Mouse (Mus musculus): ENCODE measurements around the gene Fam207a. TPM values are rescaled to one million over a fixed set of nuclear protein-coding genes. Genes with fewer than 3 reads are reported as not detected.

The Fam207a gene
- total and polyA plus RNA-seq, 3 experiments = 70.6 to 74.0 TPM; not detected in 1

DNA sequence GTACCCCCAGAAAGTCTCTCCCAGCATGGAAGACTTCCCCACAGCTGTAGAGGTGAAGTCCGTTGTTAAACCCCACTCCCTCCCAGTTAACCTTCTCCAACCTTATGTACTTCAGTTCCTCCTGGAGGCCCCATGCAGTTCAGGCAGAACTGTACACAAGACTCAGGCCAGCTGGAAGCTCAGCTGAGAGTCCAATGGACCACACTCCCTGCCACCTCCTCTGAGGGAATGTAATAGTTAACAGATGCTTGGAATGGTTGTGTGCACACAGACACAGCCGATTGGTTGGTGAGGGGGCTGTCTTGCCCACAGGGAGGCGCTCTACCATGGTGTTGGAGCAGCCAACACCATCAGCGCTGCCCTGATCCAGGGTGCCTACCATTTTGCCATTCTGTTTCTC, 73.3 kb downstream of the Fam207a start:
- no peak for DNase-seq (ENCODE audit: low read depth, low spot score)
- no peak overlapping the region for H3K4me3 ChIP-seq (ENCODE audit: control insufficient read depth in 1 of 2, insufficient read depth in 1 of 2, low read depth in 2 of 2, low read length in 2 of 2)
- peak; percentile 38 for TF ChIP-seq SMC3 (IDR thresholded peaks at IDR 0.05; ENCODE audit: low read depth, low read length)
- TF ChIP-seq RAD21 (IDR thresholded peaks at IDR 0.05; ENCODE audit: low read depth, low read length) = peak; percentile 13
- 0 out of 2 replicates have a peak, but pooled peaks have one; percentile 4 for TF ChIP-seq ZC3H11A (IDR thresholded peaks at IDR 0.05; ENCODE audit: low read depth, low read length)
- TF ChIP-seq CTCF (IDR thresholded peaks at IDR 0.05 in 2 of 3, conservative IDR thresholded peaks at IDR 0.05 in 1 of 3; ENCODE audit: control insufficient read depth in 1 of 3, insufficient read depth in 1 of 3, low read depth in 2 of 3, low read length in 3 of 3, poor library complexity in 1 of 3, severe bottlenecking in 1 of 3) = peak; percentile 6 to 39 (median 31); a peak in 4 of 6 replicates
- no peak for TF ChIP-seq MYC (IDR thresholded peaks at IDR 0.05; ENCODE audit: low read depth, low read length)
- no peak for TF ChIP-seq CHD2 (IDR thresholded peaks at IDR 0.05; ENCODE audit: low read length)
- no peaks in the 10 kb centered on the region for H3K36me3 ChIP-seq (ENCODE audit: control insufficient read depth in 1 of 2, insufficient read depth in 2 of 2, low read length in 2 of 2)
- H3K9ac ChIP-seq (ENCODE audit: control insufficient read depth, low read depth, low read length, poor library complexity, severe bottlenecking) = no peak overlapping the region
- no peaks in the 10 kb centered on the region for H3K9me3 ChIP-seq (replicated peaks; ENCODE audit: insufficient read depth, low read length)
- no peaks in the 10 kb centered on the region for H3K4me1 ChIP-seq (ENCODE audit: control insufficient read depth in 1 of 2, insufficient read depth in 2 of 2, low read length in 2 of 2)
- H3K27ac ChIP-seq (ENCODE audit: control insufficient read depth, low read depth, low read length) = no peak overlapping the region
- peaks cover 0 to 2% of the 10 kb centered on the region in 2 experiments; a peak in 2 of 4 replicates for H3K27me3 ChIP-seq (ENCODE audit: control insufficient read depth in 1 of 2, insufficient read depth in 2 of 2, low read length in 2 of 2)
- no peaks in the 10 kb centered on the region for H3K79me2 ChIP-seq (ENCODE audit: control insufficient read depth, insufficient read depth, low read length, poor library complexity)

GRCm38 (mm10) chr10:77441812-77442211, 73.8 kb downstream of the Fam207a start:
- H3K27me3 ChIP-seq (ENCODE audit: control insufficient read depth in 1 of 2, insufficient read depth in 2 of 2, low read length in 2 of 2) = no peaks in the 10 kb centered on the region; a peak in 2 of 4 replicates
- H3K4me3 ChIP-seq (ENCODE audit: control insufficient read depth in 1 of 2, insufficient read depth in 1 of 2, low read depth in 2 of 2, low read length in 2 of 2) = no peak overlapping the region
- H3K79me2 ChIP-seq (ENCODE audit: control insufficient read depth, insufficient read depth, low read length, poor library complexity) = no peaks in the 10 kb centered on the region
- no peaks in the 10 kb centered on the region for H3K9me3 ChIP-seq (replicated peaks; ENCODE audit: insufficient read depth, low read length)
- no peaks in the 10 kb centered on the region for H3K36me3 ChIP-seq (ENCODE audit: control insufficient read depth in 1 of 2, insufficient read depth in 2 of 2, low read length in 2 of 2)
- no peak overlapping the region for H3K9ac ChIP-seq (ENCODE audit: control insufficient read depth, low read depth, low read length, poor library complexity, severe bottlenecking)
- no peak overlapping the region for H3K27ac ChIP-seq (ENCODE audit: control insufficient read depth, low read depth, low read length)
- DNase-seq (ENCODE audit: low read depth, low spot score) = no peak
- no peaks in the 10 kb centered on the region for H3K4me1 ChIP-seq (ENCODE audit: control insufficient read depth in 1 of 2, insufficient read depth in 2 of 2, low read length in 2 of 2)
- TF ChIP-seq CHD1 (IDR thresholded peaks at IDR 0.05; ENCODE audit: low read depth, low read length) (no peak), USF1 (IDR thresholded peaks at IDR 0.05; ENCODE audit: low read depth, low read length) (no peak), NELFE (IDR thresholded peaks at IDR 0.05; ENCODE audit: low read depth, low read length) (no peak), TCF12 (IDR thresholded peaks at IDR 0.05; ENCODE audit: low read depth, low read length) (no peak), RAD21 (IDR thresholded peaks at IDR 0.05; ENCODE audit: low read depth, low read length) (no peak), MYC (IDR thresholded peaks at IDR 0.05; ENCODE audit: low read depth, low read length) (no peak), MAFK (IDR thresholded peaks at IDR 0.05; ENCODE audit: borderline replicate concordance, low read depth, low read length) (no peak)

DNA sequence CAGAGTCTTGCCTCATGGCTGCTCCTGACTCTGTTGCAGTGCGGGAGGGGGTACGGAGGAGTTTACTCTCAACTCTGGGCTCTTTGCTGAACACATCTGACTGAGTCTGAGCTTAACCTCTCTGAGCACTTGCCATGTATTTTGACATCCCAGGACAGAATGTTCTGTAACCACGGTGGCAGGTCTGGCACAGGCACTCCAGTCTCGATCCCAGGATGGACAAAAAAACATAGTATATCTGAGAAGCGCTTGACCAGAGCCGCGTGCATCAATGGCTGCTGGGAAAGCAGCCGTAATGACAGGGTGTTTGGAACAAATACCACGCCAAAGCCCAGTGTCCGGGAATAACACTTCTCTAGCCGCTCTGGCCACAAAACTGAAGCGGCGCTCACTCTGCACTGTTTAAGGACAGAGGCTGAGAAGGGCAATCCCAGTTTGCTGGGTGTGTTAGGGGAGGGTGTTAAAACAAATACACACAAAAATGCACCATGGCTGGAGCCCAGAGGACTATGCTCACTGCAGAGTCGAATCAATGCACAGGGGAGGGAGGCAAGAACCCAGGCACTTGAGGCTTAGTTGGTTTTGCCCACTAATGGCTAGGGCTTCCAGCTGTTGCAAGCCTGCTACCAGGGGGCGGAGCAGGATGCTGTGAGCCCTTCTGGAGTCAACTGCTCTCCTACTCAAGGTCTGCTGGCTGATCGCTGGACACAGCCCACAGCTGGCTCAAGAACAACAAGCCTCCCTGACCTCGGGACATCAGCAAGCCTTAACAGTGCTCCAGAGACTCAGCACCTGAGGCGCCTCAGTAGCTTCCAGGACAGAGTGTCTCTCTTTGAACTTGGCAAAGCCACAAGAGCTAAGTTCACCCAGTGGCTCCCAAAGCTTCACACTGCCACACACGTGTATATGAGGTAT, 74.5 kb downstream of the Fam207a start:
- no peaks in the 10 kb centered on the region for H3K36me3 ChIP-seq (ENCODE audit: control insufficient read depth in 1 of 2, insufficient read depth in 2 of 2, low read length in 2 of 2)
- H3K4me3 ChIP-seq (ENCODE audit: control insufficient read depth in 1 of 2, insufficient read depth in 1 of 2, low read depth in 2 of 2, low read length in 2 of 2) = no peak overlapping the region
- no peaks in the 10 kb centered on the region; a peak in 1 of 4 replicates for H3K27me3 ChIP-seq (ENCODE audit: control insufficient read depth in 1 of 2, insufficient read depth in 2 of 2, low read length in 2 of 2)
- H3K4me1 ChIP-seq (ENCODE audit: control insufficient read depth in 1 of 2, insufficient read depth in 2 of 2, low read length in 2 of 2) = no peaks in the 10 kb centered on the region
- no peak overlapping the region for H3K9ac ChIP-seq (ENCODE audit: control insufficient read depth, low read depth, low read length, poor library complexity, severe bottlenecking)
- H3K9me3 ChIP-seq (replicated peaks; ENCODE audit: insufficient read depth, low read length) = no peaks in the 10 kb centered on the region
- no peak for TF ChIP-seq MAZ (IDR thresholded peaks at IDR 0.05; ENCODE audit: low read depth, low read length)
- no peak for TF ChIP-seq USF1 (IDR thresholded peaks at IDR 0.05; ENCODE audit: low read depth, low read length)
- TF ChIP-seq JUND (IDR thresholded peaks at IDR 0.05; ENCODE audit: low read depth, low read length) = no peak
- TF ChIP-seq SIN3A (IDR thresholded peaks at IDR 0.05; ENCODE audit: low read length) = no peak
- TF ChIP-seq ZMIZ1 (IDR thresholded peaks at IDR 0.05; ENCODE audit: low read depth, low read length) = no peak
- TF ChIP-seq TAL1 (IDR thresholded peaks at IDR 0.05; ENCODE audit: low read length) = no peak
- no peak for TF ChIP-seq USF2 (IDR thresholded peaks at IDR 0.05; ENCODE audit: borderline replicate concordance in 1 of 2, insufficient read depth in 1 of 2, low read depth in 1 of 2, low read length in 2 of 2)
- no peaks in the 10 kb centered on the region for H3K79me2 ChIP-seq (ENCODE audit: control insufficient read depth, insufficient read depth, low read length, poor library complexity)
- no peak overlapping the region for H3K27ac ChIP-seq (ENCODE audit: control insufficient read depth, low read depth, low read length)
- no peak for DNase-seq (ENCODE audit: low read depth, low spot score)

Measured in MEL (cell line).